Mouse (Mus musculus) layer of hippocampus, postnatal 36 days (tissue): ENCODE data around the gene Pcgf6. TPM values are rescaled to one million over a fixed set of nuclear protein-coding genes. Genes with fewer than 3 reads are reported as not detected.
A peak's percentile ranks its signal among the peaks of the same experiment; 100 is the strongest.
"Not testable (repeated sequence)": the region's sequence is repeated elsewhere in the genome, so short reads cannot be mapped to it uniquely, and the experiment has no call there.

ENCODE experiments used
- DNase-seq, 2 experiments: peaks; one replicate each; pipeline ENCODE4 v3.0.0; 2022
- total RNA-seq, 2 experiments: library from RNA; stranded (reverse); gene quantifications; 2 replicates each; pipeline ENCODE4 v1.2.3; 2021

Pcgf6 gene
- total RNA-seq, 2 experiments from 2014 or later = 21.3 to 24.6 TPM

DNA sequence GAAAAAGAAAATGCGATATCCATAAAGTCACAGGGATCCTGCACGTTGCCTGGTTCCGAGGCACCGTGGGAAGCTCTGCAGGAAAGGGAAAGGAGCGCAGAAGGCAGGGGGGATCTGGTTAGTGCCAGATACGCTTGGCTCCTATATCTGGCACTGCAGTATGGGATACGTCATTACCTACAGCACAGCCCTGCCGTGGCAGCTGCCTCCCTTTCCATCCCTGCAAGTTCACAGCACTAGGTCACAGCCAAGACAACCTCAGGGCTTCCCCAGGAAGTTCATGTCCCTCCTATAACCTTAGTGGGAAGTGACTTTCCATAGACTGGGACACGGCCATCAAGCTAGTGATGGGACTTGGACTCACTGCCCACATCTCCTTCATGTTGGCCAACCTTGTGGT is 54.6 kb downstream of the Pcgf6 start:
- no peak for DNase-seq

DNA sequence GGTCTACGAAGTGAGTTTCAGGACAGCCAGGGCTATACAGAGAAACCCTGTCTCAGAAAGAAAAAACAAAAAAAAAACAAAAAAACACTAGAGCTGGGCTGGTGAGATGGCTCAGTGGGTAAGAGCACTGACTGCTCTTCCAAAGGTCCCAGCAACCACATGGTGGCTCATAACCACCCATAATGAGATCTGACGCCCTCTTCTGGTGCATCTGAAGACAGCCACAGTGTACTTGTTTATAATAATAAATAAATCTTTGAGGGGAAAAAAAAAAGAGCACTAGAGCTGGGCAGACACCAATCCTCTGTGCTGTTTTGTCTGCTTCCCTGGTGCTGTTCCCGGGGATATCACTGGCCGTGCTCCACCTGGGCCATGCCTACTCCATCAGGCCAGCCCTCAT is 58.4 kb downstream of the Pcgf6 start:
- DNase-seq = not testable (repeated sequence)

DNA sequence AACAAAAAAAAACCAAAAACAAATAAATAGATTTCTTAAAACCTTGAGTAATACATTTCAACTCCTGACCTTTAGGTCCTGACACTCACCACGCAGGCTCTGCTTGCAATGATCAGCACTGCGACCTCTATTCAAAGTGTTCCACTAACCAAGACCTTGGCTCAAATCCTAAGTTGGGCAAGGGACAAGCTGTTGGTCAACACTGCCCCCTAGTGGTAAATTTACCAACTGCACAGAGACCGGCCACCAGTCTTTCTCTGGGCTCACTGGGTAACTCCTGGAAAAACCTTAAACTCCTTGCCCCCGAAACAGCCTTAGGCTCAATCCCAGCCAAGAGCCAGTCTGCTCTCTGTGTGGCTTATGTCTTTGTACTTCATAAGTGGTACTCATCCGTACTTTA is 59.6 kb downstream of the Pcgf6 start:
- DNase-seq = peak; percentile 75 to 78

DNA sequence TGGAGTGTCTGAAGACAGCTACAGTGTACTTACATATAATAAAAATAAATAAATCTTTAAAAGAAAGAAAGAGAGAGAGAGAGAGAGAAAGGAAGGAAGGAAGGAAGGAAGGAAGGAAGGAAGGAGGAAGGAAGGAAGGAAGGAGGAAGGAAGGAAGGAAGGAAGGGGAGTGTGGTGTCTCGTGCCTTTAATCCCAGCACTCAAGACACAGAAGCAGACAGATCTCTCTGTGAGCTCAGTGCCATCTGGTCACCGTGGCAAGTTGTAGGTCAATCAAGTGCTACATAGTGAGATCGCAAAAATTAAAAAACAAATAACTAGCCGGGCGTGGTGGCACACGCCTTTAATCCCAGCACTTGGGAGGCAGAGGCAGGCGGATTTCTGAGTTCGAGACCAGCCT is 60.1 kb downstream of the Pcgf6 start:
- DNase-seq = not testable (repeated sequence)

DNA sequence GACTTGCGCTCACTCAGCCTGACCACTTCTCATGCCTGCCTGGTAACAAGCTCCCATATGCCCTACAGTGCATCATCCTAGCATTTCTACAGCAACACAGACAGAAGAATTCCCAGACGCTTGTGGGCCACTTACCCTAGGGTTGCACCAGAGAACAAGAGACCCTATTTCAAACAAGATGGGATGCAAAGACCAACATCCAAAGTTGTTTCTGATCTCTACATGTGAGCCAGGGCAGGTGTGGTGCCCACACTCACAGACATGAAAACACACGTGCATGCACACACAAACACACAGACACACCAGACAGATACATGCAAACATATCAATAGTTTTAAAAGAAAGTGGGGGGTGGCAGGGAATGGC is 60.6 kb downstream of the Pcgf6 start:
- no peak for DNase-seq

DNA sequence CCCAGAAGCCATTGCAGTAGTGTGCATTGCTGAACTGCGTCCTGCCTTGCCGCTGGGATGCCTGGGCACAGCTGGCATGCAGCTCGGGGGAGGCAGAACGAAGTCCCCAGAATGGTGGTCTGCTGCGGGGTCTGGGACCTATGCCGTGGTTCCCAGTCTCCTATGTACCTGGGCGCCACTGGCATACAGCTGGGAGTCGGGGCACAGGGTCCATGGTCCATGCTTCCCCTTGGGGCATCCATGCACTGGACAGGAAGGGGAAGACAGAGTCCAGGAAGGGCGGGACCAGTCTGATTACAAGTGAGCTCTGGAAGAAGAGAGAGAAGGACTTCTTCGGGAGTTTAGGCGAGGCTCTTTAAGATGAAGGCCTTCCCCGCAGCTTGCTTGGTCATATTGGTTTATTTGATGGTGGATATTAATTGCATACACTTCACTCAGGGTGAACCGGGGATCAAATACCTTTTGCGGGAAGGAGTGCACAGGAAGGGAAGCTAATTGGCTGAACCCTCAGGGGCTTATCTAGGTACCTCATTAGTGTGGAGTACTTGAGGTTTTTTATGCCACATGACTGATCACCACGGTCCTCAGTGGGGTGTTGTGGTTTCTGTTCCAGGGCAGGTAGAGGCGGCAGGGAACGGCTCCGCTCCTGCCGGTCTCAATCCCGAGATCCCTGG is 61.1 kb downstream of the Pcgf6 start:
- DNase-seq = no peak

DNA sequence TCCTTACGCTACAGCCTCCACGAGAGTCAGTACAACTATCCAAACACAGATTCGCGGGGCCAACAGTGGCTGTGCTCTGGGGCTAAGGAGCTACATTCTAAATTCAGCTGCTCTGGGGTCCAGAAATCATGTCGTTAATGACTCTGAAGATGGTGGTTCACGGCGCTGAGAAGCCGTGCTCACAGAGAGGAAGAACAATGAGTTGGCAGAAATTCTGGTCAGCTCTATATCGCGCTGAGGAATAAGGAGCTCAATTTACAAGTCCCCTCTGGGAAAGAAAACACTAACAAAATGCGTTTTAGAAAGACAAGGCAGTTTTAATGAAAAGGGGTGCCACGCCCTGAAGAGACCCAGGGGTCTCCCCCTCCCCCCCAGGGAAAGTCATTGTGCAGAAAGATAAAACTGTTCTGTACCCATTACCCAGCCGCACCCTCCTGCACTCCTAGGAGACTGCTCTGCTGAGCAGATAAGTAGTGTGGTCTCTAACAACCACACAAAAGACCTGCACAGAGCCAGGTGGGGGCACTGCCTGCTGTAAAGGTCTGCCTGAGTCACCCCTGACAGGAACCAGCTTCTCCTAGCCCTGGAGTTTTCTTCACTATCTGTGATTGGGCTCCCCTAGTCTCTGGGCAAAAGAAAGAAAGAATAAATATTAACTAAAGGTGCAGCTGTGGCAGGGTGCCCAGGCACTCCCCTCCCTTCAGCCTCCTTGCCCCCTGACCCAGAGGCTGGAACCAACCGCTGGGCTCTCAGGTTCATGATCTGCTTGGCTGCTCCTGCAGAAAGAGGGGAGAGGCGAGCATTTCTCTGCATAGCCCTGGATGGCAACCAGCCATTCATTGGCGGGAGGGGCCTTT is 62.2 kb downstream of the Pcgf6 start:
- no peak for DNase-seq

DNA sequence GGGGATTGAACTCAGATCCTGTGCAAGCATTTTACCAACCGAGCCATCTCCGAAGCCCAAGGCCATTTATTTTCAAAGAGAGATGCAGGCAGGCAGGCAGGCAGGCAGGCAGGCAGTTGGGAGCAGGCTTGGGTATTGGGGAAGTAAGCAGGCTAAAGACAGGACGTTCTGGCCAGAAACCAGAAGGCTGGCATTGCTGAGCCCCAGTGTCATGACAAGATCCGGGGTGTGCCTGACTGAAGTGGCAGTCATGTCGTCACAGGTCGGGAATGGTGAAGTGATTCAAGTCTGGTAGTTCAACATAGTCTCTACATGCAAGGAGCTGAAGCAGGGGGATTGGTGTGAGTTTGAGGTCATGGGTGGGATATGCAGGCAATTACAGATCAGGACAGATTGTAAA is 63.1 kb downstream of the Pcgf6 start:
- no peak for DNase-seq

DNA sequence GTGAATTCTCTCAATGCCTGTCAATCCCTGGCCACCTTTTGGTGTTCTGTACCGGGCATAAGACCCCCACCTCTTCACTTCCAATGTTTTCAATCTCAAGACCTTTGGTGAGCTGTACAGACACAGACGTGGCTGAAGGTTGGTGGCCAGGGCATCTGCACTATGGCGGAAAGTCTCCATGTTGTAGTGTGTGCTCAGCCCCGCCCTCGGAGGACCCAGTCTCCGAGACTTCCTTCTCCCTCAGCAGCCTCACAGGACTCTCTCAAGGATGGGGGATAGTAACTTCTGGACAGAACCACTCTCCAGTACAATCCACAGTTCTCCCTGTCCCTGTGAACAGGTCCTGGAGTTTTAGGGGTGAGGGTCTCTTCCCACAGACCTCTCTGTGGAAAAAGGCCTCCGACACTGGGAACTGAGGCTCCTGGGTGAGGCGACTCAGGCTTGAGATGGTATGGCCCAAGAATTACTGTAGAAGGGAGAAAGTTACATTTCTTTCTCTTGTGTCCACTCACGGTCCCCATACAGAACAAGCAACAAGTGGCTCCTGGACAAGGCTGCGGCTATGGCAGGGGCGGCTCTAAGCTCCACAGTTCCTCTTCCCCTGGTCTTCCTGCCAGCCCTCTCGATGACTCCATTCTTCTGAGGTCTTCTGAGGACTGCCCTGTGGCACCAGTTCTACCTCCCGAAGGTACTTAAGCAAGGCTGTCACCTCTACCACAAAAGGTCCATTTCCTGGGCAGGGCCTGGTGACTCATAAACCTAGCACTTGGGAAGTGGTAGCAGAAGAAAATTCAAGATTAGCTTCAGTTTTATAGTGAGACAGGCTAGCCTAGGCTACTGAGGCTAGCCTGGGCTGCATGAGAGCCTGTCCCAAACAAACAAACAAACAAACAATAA is 65.7 kb downstream of the Pcgf6 start:
- DNase-seq = no peak

DNA sequence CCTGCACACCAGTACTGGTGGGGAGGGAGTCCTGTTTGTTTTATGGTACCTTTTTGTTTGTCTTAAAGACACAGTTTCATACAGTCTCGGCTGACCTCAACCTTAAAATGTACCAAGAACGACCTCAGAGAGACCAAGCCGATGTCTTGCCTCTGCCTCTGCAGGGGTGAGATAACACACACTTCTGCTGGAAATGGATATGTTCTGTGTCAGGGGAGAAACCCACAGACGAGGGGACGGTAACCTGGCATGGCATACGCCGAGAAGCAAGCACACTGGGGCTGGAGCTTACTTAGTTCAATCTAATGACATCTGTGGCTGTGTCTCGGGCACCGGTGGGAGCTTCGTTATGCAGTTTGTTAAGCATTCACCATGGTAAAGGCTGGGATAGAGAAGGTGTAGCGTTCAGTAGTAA is 66.7 kb downstream of the Pcgf6 start:
- DNase-seq = no peak

Other genes starting within 250 kb of the Pcgf6 start
- gene Ina, start 36.2 kb downstream of the Pcgf6 start, total RNA-seq = 100 to 1,000 TPM; 183 to 189 TPM
- 10 to 100 TPM; 69.8 to 84.2 TPM for gene Nt5c2, start 35.8 kb downstream of the Pcgf6 start, total RNA-seq
- 1 to 10 TPM; 5.6 to 6.5 TPM for gene Taf5, start 16.8 kb upstream of the Pcgf6 start, total RNA-seq
- gene Usmg5, start 39.7 kb upstream of the Pcgf6 start, total RNA-seq = 100 to 1,000 TPM; 819 to 918 TPM
- gene Pdcd11, start 39.9 kb upstream of the Pcgf6 start, total RNA-seq = 10 to 100 TPM; 17.4 to 18.9 TPM
- gene Calhm2, start 87.4 kb upstream of the Pcgf6 start, total RNA-seq = 1 to 10 TPM; 4.0 to 4.2 TPM
- gene Calhm1, start 93.3 kb upstream of the Pcgf6 start, total RNA-seq = not detected
- not detected for gene Calhm3, start 106.9 kb upstream of the Pcgf6 start, total RNA-seq
- 100 to 1,000 TPM; 174 to 190 TPM for gene Neurl1a, start 127.9 kb upstream of the Pcgf6 start, total RNA-seq